Mouse (Mus musculus) kidney, adult 9 months (tissue): ENCODE measurements around the gene Dpy30.

Experiments used
- DNase-seq: peaks from one replicate; pipeline ENCODE4 v3.0.0; 2022

Dpy30 gene

DNA sequence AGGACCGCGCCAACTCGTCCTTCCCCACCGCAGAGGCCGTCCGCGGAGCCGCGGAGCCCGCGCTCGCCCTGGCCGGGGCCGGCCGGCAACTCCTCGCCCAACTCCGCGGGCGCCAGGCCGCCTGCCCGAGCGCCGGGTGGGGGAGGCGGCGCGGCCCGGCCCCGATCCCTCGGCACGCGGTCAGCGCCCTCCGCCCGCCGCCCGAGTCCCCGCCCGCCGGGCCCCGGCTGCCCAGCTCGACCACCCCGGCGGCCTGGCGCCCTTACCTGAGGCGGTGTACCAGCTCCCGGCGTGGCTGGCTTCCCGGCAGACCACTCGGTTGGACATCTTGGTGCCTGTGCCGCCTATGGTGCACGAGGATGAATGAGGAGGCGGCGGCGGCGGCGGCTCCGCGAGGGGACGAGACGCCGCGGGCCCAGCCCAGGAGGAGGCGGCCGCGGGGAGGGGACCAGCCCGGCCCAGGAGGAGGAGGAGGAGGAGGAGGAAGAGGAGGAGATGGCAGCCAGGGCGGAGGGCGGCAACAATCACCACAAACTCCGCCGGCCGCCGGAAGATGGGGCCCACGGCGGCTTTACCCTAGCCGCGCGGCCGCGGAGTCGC lies 29.2 kb downstream of the Dpy30 start:
- peak; percentile 86 for DNase-seq

DNA sequence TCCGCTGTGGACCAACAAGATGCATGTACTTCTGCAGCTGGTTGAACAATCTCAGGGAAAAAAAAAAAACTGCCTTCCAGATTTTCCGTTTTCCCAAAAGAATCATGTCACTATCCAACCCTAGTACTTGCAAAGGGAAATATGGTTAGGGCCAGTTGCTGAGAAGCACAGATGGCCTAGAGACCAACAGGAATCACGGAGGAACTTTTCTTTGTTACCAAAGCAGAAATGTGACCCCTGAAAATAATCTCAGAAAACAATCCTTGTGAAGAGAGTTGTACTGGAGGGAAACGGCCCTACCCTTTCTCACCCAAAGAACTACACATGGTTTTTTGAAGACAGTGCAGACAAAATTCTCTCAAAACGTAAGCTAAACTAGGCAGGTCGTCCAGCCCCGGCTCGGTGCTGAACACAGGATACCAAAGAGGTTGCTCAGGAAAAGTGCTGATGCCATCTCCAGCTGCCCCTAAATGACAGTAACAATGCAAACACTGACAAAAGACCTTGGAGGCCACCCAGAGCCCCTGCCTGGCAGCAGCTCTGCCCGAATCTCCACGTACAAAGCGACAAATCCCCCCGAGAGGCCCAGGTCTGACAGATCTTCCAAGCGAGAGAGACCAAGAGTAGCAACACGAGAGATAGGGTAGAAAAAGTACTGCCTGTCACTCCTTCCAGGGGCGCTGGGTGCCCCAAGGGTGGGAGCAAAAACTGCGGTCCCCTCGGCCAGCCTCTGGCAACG lies 29.9 kb downstream of the Dpy30 start:
- peak; percentile 41 for DNase-seq

DNA sequence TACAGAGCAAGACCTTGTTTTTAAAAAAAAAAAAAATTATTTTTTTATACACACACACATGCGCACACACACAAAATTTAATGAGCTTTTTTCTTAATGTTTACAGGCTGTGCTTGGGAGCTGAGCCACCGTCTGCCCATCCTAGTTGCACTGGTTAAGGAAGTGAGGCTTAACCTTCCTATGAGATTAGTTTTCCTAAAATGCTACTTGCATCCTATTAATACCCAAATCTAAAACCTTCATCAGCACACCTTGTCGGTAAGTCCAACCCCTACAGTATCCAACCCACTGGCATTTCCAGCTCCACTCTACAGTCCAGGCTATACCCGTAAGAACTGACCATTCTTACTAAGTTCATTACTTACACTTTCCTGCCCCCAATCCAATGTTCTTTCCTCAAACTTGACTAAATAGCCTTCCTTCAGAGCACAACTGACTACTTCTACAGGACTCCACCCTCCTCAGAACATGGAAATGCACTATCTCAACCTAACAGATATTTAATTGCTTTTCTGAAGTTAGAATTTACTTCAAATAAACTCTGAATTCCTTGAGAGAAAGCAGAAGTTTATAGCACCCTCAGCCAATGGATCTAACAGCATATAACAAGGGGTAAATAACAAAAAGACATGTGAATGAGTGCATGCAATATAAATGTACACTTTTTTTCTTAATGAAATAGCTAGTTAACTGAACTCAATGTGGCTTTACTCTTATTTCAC lies 31.9 kb downstream of the Dpy30 start:
- DNase-seq: no peak

DNA sequence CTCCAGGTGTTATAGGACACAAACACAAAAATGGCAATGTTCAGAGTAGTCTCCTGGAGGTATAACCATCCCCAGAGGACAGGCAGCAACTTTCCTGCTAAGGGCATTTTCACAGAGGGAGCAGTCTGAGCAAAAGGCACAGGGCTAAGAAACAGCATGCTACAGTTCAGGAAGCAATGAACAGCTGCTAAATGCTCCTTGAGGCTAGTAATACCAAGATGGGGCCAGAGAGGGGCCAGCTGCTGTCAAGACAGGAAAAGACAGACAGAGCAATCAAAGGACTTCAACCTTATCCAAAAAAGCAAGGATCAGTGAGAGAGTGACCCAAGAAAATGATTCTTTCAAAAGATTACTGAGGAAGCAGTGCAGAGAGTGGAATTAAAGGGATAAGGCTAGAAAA lies 32.9 kb downstream of the Dpy30 start:
- DNase-seq: no peak

DNA sequence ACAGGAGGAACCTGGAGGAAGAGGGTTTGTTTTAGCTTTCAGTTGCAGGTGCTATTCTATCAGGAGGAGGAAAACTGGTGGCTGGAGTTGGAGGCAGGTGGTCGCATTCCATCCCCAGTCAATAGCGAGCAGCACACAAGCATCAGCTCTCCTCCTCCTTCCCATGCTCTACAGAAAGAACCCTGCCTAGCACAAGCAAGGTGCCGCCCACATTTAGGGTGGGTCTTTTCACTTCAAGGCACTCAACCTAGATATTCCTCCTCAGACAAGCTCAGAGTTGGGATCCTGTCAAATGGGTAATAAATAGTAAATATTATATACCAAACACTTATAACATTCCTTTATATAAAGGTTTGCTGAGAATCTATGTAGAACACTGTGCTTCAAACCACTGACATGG lies 33.5 kb downstream of the Dpy30 start:
- no peak for DNase-seq

DNA sequence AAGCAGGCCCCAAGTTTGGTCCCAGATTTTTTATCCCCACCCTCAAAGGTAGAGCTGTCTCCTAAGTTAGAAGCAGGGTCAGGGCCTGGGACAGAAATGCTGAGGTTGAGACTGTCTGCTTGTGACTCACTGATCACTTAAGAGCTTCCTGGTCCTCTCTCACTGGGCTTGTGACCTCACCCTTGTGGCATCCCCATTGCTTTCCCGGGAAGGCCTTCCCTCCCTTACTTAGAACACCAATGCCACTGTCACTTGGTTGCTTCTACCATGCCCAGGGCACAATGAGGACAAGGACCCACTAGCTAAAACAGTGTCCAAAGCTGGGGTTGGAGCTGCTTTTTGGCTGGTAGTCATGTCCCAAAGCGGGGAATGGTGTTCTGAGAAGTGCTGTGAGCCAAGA lies 35.1 kb downstream of the Dpy30 start:
- no peak for DNase-seq

DNA sequence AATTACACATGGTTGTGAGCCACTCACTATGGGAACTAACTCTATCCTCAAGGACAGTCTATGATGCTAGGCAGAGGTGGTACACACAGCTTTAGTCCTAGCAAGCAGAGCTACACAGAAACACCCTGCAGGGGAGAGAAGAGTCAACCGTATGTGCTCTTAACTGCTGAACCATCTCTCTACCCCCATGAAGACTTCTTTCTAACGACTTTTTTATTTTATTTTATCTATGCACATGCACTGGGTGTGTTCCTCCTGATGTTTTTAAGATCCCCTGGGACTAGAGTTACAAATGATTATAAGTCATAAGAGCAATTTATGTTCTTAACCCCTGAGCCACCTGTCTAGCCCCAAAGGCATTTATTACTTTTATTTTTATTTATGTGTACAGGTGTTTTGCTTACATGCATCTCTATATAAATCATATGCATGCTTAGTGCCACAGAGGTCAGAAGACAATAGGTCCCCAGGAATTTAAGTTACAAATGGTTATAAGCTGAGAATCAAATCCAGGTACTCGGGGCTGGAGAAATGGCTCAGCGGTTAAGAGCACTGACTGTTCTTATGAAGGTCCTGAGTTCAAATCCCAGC lies 37.5 kb downstream of the Dpy30 start:
- no peak for DNase-seq

DNA sequence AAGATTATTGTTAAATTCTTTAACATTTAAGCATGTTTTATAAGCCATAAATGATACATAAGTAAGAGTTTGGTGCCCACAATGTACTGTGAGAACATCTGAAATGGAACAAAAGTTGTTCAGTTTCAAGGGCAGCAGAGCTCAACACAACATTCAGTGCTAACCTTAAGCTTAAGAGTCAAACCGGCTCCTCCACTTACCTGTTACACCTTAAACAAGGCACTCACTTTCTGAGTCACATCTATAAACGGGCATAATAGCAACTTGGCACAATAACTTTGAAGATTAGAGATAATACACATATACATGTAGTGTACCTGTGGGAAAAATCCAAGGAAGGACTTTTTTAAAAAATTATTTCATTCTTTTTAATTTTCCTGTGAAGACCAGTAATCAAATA lies 38.0 kb downstream of the Dpy30 start:
- DNase-seq: no peak

DNA sequence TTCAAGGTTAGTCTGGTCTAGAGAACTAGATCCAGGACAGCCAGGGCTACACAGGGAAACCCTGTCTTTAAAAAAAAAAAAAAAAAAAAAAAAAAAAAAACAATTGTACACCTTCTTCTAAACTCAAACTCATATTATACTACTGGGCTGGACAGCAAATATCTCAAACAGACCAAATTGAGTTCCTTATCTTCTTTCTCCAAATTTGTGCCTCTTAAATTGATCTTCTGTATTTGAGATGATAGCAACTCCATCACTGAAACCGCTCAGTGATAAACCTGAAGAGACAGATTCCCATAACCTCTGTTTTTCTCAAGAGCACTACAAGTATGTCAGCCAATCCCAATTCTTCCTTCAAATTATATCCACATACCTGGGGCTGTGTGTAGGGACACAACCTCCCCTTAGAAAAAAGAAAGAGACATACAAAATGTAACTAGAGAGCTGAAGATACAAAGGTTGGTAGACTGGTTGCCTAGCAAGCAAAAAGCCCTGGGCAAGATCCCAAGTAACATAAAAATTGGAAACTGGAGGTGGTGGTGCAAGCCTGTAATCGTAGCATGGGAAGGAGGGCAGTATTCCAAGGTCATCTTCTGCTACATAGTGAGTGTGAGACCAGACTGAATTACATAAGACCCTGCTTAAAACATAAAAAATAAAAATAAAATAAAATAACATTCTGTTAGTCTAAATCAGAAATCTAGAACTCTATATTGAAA lies 39.2 kb downstream of the Dpy30 start:
- peak; percentile 77 for DNase-seq

DNA sequence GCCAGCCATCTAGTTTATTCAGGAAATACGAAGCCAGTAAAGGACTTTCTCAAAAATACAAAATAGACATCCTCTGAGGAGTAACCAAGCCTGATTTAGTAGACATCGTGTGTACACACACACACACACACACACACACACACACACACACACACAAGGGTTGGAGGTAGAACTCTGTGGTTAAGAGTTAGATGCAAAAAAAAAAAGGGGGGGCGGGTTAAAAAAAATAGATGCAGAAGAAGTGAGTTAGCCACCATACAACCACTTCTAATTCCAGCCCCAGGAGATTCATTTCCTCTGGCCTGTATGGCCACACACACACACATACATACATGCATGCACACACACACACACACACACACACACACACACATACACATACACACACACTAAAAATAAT lies 41.7 kb downstream of the Dpy30 start:
- DNase-seq: no peak

DNA sequence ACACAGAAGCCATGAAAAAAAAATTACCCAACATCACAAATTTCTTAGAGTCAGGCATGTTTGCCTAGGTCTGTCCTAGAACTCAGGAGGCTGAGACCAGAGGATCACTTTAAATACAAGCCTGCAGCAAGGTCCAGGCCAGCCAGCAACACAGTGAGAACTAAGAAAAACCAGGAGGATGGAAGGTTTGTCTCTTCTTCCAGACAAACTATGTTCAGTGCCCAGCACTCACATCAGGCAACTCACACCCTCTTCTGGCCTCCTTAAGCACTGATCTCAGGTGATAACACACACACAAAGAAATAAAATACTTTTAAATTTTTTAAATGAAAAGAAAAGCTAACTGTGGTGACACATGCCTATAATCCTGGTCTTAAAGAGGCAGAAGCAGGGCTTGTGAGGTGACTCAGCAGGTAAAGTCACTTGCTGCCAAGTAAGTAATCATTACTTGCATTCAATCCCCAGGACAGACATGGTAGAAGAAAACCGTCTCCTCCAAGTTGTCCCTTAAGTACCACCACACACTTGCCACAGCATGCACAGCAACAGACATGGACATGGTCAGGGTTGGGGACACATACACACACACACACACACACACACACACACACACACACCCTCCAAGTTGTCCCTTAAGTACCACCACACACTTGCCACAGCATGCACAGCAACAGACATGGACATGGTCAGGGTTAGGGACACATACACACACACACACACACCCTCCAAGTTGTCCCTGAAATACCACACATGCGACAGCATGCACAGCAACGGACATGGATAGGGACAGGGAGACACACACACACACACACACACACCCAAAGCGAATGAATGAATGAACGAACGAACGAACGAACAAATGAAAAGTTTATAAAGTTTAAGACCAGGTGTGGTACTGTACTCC lies 44.5 kb downstream of the Dpy30 start:
- DNase-seq: no peak

DNA sequence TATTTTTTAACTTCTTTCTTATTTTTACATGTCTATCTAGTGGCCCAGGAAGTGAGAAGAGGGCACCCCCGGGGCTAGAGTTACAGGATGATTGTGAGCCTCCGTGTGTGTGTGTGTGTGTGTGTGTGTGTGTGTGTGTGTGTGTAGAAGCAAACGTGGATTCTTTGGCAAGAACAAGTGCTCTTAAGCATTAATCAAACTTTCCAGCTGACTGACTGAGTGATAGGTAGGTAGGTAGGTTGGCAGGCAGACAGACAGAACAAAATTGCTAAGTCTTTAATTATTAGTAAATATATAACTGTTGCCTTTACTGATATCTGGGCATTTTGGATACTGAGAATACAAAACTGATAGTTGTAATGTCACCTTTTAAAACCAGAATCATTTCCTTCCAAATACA lies 49.3 kb downstream of the Dpy30 start:
- peak; percentile 46 for DNase-seq

DNA sequence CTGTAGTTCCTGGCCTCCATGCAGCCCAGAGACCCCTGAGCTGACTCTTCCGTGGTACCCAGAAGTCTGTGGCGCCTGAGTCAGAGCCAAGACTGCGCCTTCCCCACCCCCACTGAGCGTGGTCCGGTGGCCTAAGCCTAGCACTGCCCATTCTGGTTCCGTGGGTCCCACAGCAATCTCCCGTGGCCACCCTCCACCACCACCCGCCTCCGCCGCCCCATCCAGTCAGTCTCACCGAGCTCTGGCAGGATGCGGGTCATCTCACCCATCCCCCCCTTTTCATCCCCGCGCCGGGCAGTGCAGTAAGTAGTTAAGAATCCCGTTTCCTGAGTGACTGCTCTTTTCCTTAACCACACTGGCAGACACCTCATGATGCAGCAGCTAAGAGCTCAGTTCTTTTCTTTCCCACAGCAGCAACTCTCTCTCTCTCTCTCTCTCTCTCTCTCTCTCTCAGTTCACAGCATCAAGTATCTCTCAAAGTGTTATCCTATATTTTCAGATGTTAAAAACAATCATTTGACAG lies 51.0 kb downstream of the Dpy30 start:
- DNase-seq: no peak

DNA sequence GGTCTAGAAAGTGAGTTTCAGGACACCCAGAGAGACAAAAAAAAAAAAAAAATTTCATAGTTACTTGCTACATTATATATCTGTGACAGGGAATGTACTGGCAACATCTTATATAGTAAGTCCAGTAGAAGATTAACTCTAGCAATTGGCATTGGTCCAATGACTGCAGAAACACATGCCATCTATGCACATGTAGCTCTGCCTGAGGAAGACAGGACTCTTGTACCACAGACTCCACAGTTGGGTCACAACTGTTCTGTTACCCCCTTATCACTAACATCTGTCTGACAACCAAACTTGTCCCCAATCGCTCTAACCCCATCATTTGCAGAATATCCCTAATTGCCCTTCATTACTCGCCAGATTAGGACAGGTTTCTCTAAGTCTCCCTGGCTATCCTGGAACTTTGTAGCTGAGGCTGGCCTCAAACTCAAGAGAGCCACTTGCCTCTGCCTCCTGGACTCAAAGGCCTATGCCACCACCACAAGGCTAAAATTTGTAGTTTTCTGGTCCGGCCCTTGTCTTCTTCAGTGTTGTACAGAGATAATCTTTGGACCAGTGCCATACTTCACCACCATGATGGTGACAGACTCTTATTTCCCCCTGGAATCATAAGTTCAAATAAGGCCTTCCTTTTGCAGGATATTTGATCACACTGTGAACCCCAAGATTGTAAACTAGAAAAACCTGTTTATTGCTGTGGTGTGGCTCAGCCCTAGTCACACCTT lies 52.0 kb downstream of the Dpy30 start:
- DNase-seq: no peak

DNA sequence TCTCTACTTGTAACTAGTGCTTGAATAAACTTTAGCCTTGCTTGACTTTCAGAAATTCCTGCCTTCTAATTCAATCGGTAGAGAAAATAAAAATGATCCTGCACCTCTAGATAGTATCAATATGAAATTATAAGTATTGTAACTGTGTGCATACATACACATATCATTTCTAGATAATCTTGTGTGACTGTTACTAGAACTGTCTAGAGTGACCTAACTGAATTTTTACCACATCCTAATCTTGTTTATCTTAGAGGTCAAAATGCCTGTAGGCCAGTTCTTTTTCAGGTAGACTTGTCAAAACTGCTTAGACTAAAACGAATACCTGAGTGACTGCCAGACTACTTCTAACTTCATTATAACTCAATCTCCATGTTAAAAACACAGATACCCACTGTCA lies 53.5 kb downstream of the Dpy30 start:
- DNase-seq: no peak

DNA sequence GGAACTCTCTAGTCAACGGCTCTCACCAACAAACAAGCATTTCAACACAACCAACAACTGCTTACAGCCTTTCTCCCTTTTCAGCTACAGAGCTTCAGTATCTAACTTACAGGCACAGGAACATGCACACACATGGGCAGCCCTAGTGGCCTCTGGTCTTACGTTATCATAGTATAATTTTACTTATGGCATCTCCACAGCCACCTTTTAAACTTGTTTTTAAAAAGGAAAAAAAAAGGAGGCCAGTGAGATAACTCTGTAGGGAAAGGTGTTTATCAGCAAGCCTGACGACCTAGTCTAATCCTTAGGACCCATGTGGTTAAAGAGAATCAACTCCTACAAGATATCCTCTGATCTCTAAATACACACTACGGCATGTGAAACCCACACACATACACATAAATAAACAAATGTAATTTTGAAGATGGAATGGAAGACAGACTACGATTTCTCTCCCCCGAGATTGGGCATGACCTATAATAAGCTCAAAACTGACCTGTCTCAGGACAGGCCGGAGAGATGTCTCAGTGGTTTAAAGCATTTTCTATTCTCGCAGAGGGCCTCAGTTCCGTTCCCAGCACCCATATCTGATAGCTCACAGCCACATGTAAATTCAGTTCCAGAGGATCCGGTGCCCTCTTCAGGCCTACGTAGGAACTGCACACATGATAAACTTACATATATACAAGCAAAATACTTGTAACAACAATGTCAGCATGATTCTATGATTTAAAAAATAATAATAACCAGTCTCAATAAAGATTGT lies 56.1 kb downstream of the Dpy30 start:
- no peak for DNase-seq

DNA sequence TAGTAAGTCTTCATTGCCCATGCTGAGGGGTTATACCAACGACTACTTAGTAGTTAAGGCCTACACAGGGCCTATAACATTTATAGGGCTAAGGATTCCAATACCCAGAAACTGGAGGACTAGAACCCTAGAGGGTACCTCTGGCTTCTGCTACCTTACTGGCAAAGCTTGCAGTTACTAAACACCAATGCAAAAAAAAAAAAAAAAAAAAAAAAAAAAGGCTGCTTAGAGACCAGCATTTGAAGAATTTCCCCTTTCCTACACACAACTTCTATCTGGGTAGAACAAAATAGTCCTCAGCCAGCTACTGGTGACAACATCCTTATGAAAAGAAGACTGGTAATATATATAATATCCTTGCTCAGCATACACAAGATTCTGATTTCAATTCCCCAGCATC lies 58.1 kb downstream of the Dpy30 start:
- DNase-seq: no peak

DNA sequence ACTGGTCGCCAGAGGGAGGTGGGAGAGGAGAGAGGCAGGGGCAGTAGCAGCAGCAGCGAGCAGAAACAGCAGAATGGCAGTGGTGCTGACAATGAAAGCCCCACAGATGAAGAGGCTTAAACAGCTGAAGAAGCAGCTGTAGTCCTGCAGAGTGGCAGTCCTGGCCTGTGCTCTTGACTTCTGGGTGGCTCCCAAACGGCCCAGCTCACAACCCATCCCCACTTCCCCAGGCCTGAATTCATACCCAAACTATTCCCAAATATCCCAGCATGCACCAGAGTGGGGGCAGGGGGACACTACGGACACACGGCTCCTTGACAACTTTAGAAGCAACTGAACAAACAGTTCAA lies 58.6 kb downstream of the Dpy30 start:
- no peak for DNase-seq

DNA sequence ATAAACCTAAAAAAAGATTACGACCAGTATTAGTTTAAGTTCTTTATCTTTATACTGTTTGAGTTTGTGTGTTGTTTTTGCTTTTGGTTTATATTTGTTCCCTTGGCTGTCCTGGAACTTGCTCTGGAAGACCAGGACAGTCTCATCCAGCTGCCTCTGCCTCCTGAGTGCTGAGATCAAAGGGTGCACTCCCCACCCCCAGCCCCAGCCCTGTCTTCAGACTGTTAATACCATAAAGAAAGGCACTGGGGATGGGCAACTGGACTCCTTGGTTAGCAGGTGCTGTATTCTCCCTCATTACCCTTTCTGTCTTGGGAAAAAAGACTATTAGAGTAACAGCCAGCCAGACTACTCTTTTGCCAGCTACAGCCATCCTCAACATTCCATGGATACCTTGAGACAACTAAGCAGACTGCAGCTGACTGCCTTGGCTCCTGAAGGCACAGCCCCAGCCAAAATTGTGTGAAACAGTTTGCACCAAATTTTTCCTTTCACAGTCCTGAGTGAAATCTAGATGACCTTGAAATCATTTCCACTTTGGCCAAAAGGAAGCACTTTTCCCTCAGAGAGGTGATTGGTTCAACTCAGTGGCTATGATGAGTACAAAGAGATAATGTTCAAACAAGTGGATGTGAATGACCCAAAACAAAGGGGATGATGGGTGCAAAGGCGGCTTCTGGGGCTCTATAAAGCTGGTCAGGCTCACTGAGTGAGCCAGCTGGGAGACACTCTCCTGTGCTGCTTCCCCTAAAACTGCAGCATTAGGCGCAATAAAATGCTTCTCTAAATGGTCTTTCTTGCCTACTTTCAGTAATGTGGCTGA lies 59.2 kb downstream of the Dpy30 start:
- peak; percentile 23 for DNase-seq

DNA sequence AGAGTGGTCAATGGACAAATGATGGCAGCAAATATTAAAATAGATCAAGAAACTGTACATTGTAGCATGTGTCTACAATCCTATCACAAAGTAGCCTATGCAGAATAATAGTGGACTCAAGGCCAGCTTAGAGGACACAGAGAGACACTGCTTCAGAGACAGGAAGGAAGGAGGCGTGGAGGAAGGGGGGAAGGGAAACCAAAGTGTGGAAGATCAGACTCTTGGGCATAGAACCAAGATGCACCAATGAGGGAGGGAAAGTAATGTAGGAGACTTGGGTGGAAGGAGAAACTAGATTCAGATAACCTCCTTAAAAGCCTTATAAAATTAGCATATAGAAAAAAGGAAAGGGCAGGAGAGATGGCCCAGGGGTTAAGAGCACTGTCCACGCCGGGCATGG lies 61.3 kb downstream of the Dpy30 start:
- DNase-seq: no peak
